Mouse (Mus musculus): ENCODE data around the gene Uba7. TPM values are rescaled to one million over a fixed set of nuclear protein-coding genes. Genes with fewer than 3 reads are reported as not detected.

Gene Uba7
- polyA plus RNA-seq, 1 experiment from 2014 or later, result 22.6 TPM

- peaks cover 7% of the 10 kb centered on the region for H3K4me1 ChIP-seq (replicated peaks)
- H3K9me3 ChIP-seq (replicated peaks), result no peaks in the 10 kb centered on the region
- ATAC-seq (replicated peaks; ENCODE audit: insufficient number of reproducible peaks, insufficient read depth, low FRiP score, low read depth), result no peak
- no peak overlapping the region for H3K27ac ChIP-seq
- no peak overlapping the region for H3K9ac ChIP-seq
- H3K4me3 ChIP-seq, result no peak overlapping the region
- peaks cover 17% of the 10 kb centered on the region; the same call in 1 of the 2 replicates for H3K36me3 ChIP-seq
- 88% methylated on average over 9 of the region's 9 CpGs for WGBS
- H3K4me2 ChIP-seq, result no peak overlapping the region
- no peaks in the 10 kb centered on the region for H3K27me3 ChIP-seq
Measured at GRCm38 (mm10) chr9:107962916-107963315, 12.4 kb upstream of the Uba7 start.

- H3K9ac ChIP-seq, result no peak overlapping the region
- H3K27ac ChIP-seq, result peak overlapping the region; percentile 71; the same call in 1 of the 2 replicates
- H3K4me1 ChIP-seq (replicated peaks), result peaks cover 7% of the 10 kb centered on the region
- no peak overlapping the region for H3K4me2 ChIP-seq
- 12% methylated on average over 5 of the region's 5 CpGs for WGBS
- H3K9me3 ChIP-seq (replicated peaks), result no peaks in the 10 kb centered on the region
- H3K36me3 ChIP-seq, result peaks cover 17% of the 10 kb centered on the region; the same call in 1 of the 2 replicates
- peak; percentile 65 for ATAC-seq (replicated peaks; ENCODE audit: insufficient number of reproducible peaks, insufficient read depth, low FRiP score, low read depth)
- no peaks in the 10 kb centered on the region for H3K27me3 ChIP-seq
- H3K4me3 ChIP-seq, result no peak overlapping the region
Measured at GRCm38 (mm10) chr9:107963700-107964099, 11.6 kb upstream of the Uba7 start.

- no peak overlapping the region for H3K27ac ChIP-seq
- ATAC-seq (replicated peaks; ENCODE audit: insufficient number of reproducible peaks, insufficient read depth, low FRiP score, low read depth), result no peak
- peaks cover 8% of the 10 kb centered on the region; the same call in 1 of the 2 replicates for H3K36me3 ChIP-seq
Measured at GRCm38 (mm10) chr9:107964681-107965080, 10.6 kb upstream of the Uba7 start.

GRCm38 (mm10) chr9:107966676-107967075 lies 8.6 kb upstream of the Uba7 start:
- 72% methylated on average over 10 of the region's 10 CpGs for WGBS
- Histone ChIP-seq H3K4me3 (no peak overlapping the region), H3K9me3 (replicated peaks) (no peaks in the 10 kb centered on the region), H3K4me1 (replicated peaks) (peaks cover 14% of the 10 kb centered on the region), H3K27me3 (no peaks in the 10 kb centered on the region), H3K4me2 (no peak overlapping the region), H3K9ac (no peak overlapping the region), H3K27ac (no peak overlapping the region), H3K36me3 (peaks cover 7% of the 10 kb centered on the region; the same call in 1 of the 2 replicates)
- ATAC-seq (replicated peaks; ENCODE audit: insufficient number of reproducible peaks, insufficient read depth, low FRiP score, low read depth), result no peak

More at GRCm38 (mm10) chr9:107964681-107965080, 10.6 kb upstream of the Uba7 start:
- H3K4me1 ChIP-seq (replicated peaks), result peaks cover 7% of the 10 kb centered on the region
- WGBS, result 89% methylated on average over 9 of the region's 9 CpGs
- no peak overlapping the region for H3K4me3 ChIP-seq
- no peak overlapping the region for H3K9ac ChIP-seq
- no peaks in the 10 kb centered on the region for H3K27me3 ChIP-seq
- no peaks in the 10 kb centered on the region for H3K9me3 ChIP-seq (replicated peaks)
- H3K4me2 ChIP-seq, result no peak overlapping the region

- no peak for ATAC-seq (replicated peaks; ENCODE audit: insufficient number of reproducible peaks, insufficient read depth, low FRiP score, low read depth)
- 71% methylated on average over 6 of the region's 6 CpGs for WGBS
- H3K36me3 ChIP-seq, result peaks cover 7% of the 10 kb centered on the region; the same call in 1 of the 2 replicates
- H3K9ac ChIP-seq, result no peak overlapping the region
- no peak overlapping the region for H3K4me2 ChIP-seq
- H3K4me3 ChIP-seq, result no peak overlapping the region
- no peak overlapping the region for H3K27ac ChIP-seq
- no peaks in the 10 kb centered on the region for H3K9me3 ChIP-seq (replicated peaks)
- peaks cover 16% of the 10 kb centered on the region for H3K4me1 ChIP-seq (replicated peaks)
- no peaks in the 10 kb centered on the region for H3K27me3 ChIP-seq
Measured at GRCm38 (mm10) chr9:107967437-107967836, 7.9 kb upstream of the Uba7 start.

GRCm38 (mm10) chr9:107968531-107968930 lies 6.8 kb upstream of the Uba7 start:
- no peak for ATAC-seq (replicated peaks; ENCODE audit: insufficient number of reproducible peaks, insufficient read depth, low FRiP score, low read depth)
- H3K9ac ChIP-seq, result no peak overlapping the region
- no peaks in the 10 kb centered on the region for H3K9me3 ChIP-seq (replicated peaks)
- 88% methylated on average over 7 of the region's 7 CpGs for WGBS
- no peak overlapping the region for H3K27ac ChIP-seq
- no peak overlapping the region for H3K4me2 ChIP-seq
- peaks cover 16% of the 10 kb centered on the region for H3K4me1 ChIP-seq (replicated peaks)
- no peaks in the 10 kb centered on the region for H3K27me3 ChIP-seq
- H3K36me3 ChIP-seq, result 0 out of 2 replicates have a peak, but pooled peaks cover 2% of the 10 kb centered on the region
- no peak overlapping the region for H3K4me3 ChIP-seq

GRCm38 (mm10) chr9:107970311-107970710 lies 5.0 kb upstream of the Uba7 start:
- Histone ChIP-seq H3K27me3 (no peaks in the 10 kb centered on the region), H3K27ac (no peak overlapping the region), H3K36me3 (0 out of 2 replicates have a peak, but pooled peaks cover 2% of the 10 kb centered on the region), H3K4me3 (no peak overlapping the region), H3K4me1 (replicated peaks) (peaks cover 23% of the 10 kb centered on the region), H3K4me2 (no peak overlapping the region), H3K9me3 (replicated peaks) (no peaks in the 10 kb centered on the region), H3K9ac (no peak overlapping the region)
- ATAC-seq (replicated peaks; ENCODE audit: insufficient number of reproducible peaks, insufficient read depth, low FRiP score, low read depth), result no peak
- 81% methylated on average over 5 of the region's 5 CpGs for WGBS

- no peak overlapping the region for H3K4me2 ChIP-seq
- H3K27ac ChIP-seq, result peak overlapping the region; percentile 35; the same call in 1 of the 2 replicates
- WGBS, result 55% methylated on average over 8 of the region's 8 CpGs
- H3K36me3 ChIP-seq, result 0 out of 2 replicates have a peak, but pooled peaks cover 2% of the 10 kb centered on the region
- H3K9ac ChIP-seq, result no peak overlapping the region
- no peaks in the 10 kb centered on the region for H3K9me3 ChIP-seq (replicated peaks)
- no peak overlapping the region for H3K4me3 ChIP-seq
- H3K27me3 ChIP-seq, result no peaks in the 10 kb centered on the region
- ATAC-seq (replicated peaks; ENCODE audit: insufficient number of reproducible peaks, insufficient read depth, low FRiP score, low read depth), result peak; percentile 41
- peaks cover 36% of the 10 kb centered on the region for H3K4me1 ChIP-seq (replicated peaks)
Measured at GRCm38 (mm10) chr9:107971690-107972541, 3.4 kb upstream of the Uba7 start.

GRCm38 (mm10) chr9:107974491-107975171 lies 674 bp upstream of the Uba7 start:
- H3K36me3 ChIP-seq, result peaks cover 14% of the 10 kb centered on the region; the same call in 1 of the 2 replicates

GRCm38 (mm10) chr9:107978815-107979214 lies 3.5 kb downstream of the Uba7 start:
- 87% methylated on average over 12 of the region's 12 CpGs for WGBS
- Histone ChIP-seq H3K9ac (no peak overlapping the region), H3K4me1 (replicated peaks) (peaks cover 66% of the 10 kb centered on the region), H3K27ac (no peak overlapping the region), H3K9me3 (replicated peaks) (no peaks in the 10 kb centered on the region), H3K4me3 (no peak overlapping the region), H3K27me3 (no peaks in the 10 kb centered on the region), H3K4me2 (no peak overlapping the region), H3K36me3 (peaks cover 11% of the 10 kb centered on the region; the same call in 1 of the 2 replicates)
- no peak for ATAC-seq (replicated peaks; ENCODE audit: insufficient number of reproducible peaks, insufficient read depth, low FRiP score, low read depth)

More at GRCm38 (mm10) chr9:107974491-107975171, 674 bp upstream of the Uba7 start:
- Histone ChIP-seq H3K9me3 (replicated peaks) (no peaks in the 10 kb centered on the region), H3K27ac (peak overlapping the region; percentile 89), H3K27me3 (no peaks in the 10 kb centered on the region), H3K4me1 (replicated peaks) (peaks cover 39% of the 10 kb centered on the region), H3K4me2 (peak overlapping the region; percentile 71), H3K9ac (no peak overlapping the region), H3K4me3 (no peak overlapping the region)
- 37% methylated on average over 10 of the region's 10 CpGs for WGBS
- ATAC-seq (replicated peaks; ENCODE audit: insufficient number of reproducible peaks, insufficient read depth, low FRiP score, low read depth), result no peak; the same call in 1 of the 2 replicates
